Mouse (Mus musculus) CH12.LX (cell line): ENCODE measurements around the gene Chac1. TPM values are rescaled to one million over a fixed set of nuclear protein-coding genes. Genes with fewer than 3 reads are reported as not detected.

Source experiments
- DNase-seq: peaks from one replicate; pipeline ENCODE4 v3.0.0-alpha.2; 2013; ENCODE audit errors: extremely low read depth
- H3K27ac ChIP-seq: 2 replicates; pipeline ENCODE4 v1.5.1; 2012; ENCODE audit warnings: low read depth, mild to moderate bottlenecking, control low read depth, moderate library complexity; ENCODE audit not compliant: insufficient read depth
- H3K27me3 ChIP-seq: replicated peaks from 2 replicates; pipeline ENCODE3; 2012; ENCODE audit warnings: inconsistent platforms
- H3K36me3 ChIP-seq, 2 experiments: replicated peaks in 1 of 2; 2 replicates each; pipeline versions ENCODE3 to v1.6.1; 2012; ENCODE audit warnings: inconsistent platforms in 1 of 2, low read length in 1 of 2, mild to moderate bottlenecking in 1 of 2, mixed read lengths in 1 of 2, moderate library complexity in 1 of 2; ENCODE audit not compliant: control insufficient read depth in 1 of 2, insufficient read depth in 1 of 2
- H3K4me1 ChIP-seq, 2 experiments: 2 replicates each; pipeline ENCODE4 v1.6.1; 2012; ENCODE audit warnings: inconsistent platforms in 1 of 2, moderate library complexity in 1 of 2; ENCODE audit not compliant: insufficient read depth in 2 of 2, control insufficient read depth in 1 of 2
- H3K4me2 ChIP-seq: 2 replicates; pipeline ENCODE4 v1.6.1; 2012; ENCODE audit warnings: low read depth, mild to moderate bottlenecking, control low read depth; ENCODE audit not compliant: poor library complexity, insufficient read depth, severe bottlenecking
- H3K4me3 ChIP-seq, 3 experiments: fragments of 150-350 bp in 1 of 3; sonication (generic) in 1 of 3; replicated peaks in 1 of 3; 2 replicates each; pipeline versions ENCODE3 to v1.5.1; 2011 to 2012; ENCODE audit warnings: low read depth in 2 of 3, low read length in 2 of 3, mild to moderate bottlenecking in 2 of 3, moderate library complexity in 2 of 3, control low read depth in 1 of 3, improper control_type of control experiment in 1 of 3, inconsistent platforms in 1 of 3, mixed read lengths in 1 of 3; ENCODE audit not compliant: poor library complexity in 1 of 3
- H3K79me2 ChIP-seq: replicated peaks from 2 replicates; pipeline ENCODE4 v1.6.1; 2012; ENCODE audit warnings: mild to moderate bottlenecking, moderate library complexity; ENCODE audit not compliant: control insufficient read depth, poor library complexity, insufficient read depth, severe bottlenecking; ENCODE audit errors: extremely low read depth
- H3K9ac ChIP-seq: 2 replicates; pipeline ENCODE4 v1.6.1; 2012; ENCODE audit warnings: low read depth, mild to moderate bottlenecking, control low read depth, moderate library complexity; ENCODE audit not compliant: insufficient read depth
- H3K9me3 ChIP-seq: replicated peaks from 2 replicates; pipeline ENCODE3; 2012; ENCODE audit warnings: low read length, inconsistent platforms, mixed read lengths
- E2F4 ChIP-seq: IDR thresholded peaks from 2 replicates; pipeline ENCODE4 v1.6.1; 2011; ENCODE audit warnings: low read depth, low read length, improper control_type of control experiment; ENCODE audit not compliant: insufficient replicate concordance
- ELF1 ChIP-seq: IDR thresholded peaks from 2 replicates; pipeline ENCODE4 v1.6.1; 2014; ENCODE audit warnings: low read depth, mild to moderate bottlenecking, inconsistent platforms, low read length, improper control_type of control experiment
- EP300 ChIP-seq: IDR thresholded peaks from 2 replicates; pipeline ENCODE4 v1.6.1; 2011; ENCODE audit warnings: low read length, improper control_type of control experiment
- KAT2A ChIP-seq: IDR thresholded peaks from 2 replicates; pipeline ENCODE4 v1.6.1; 2012; ENCODE audit warnings: low read length, improper control_type of control experiment, inconsistent platforms; ENCODE audit not compliant: insufficient replicate concordance
- MAFK ChIP-seq: IDR thresholded peaks from 2 replicates; pipeline ENCODE4 v1.6.1; 2011; ENCODE audit warnings: low read length, improper control_type of control experiment; ENCODE audit not compliant: insufficient replicate concordance
- MAZ ChIP-seq: IDR thresholded peaks from 2 replicates; pipeline ENCODE4 v1.6.1; 2012; ENCODE audit warnings: low read depth, mild to moderate bottlenecking, inconsistent platforms, low read length, improper control_type of control experiment, moderate library complexity
- MXI1 ChIP-seq: IDR thresholded peaks from 2 replicates; pipeline ENCODE4 v1.6.1; 2011; ENCODE audit warnings: mild to moderate bottlenecking, low read depth, low read length, improper control_type of control experiment
- NELFE ChIP-seq: IDR thresholded peaks from 2 replicates; pipeline ENCODE4 v1.6.1; 2011; ENCODE audit warnings: low read depth, low read length, improper control_type of control experiment
- POLR2A ChIP-seq: IDR thresholded peaks from 2 replicates; pipeline ENCODE4 v1.6.1; 2011; ENCODE audit warnings: low read depth, mild to moderate bottlenecking, improper control_type of control experiment, low read length
- RCOR1 ChIP-seq: conservative IDR thresholded peaks from 2 replicates; pipeline ENCODE4 v1.6.1; 2012; ENCODE audit warnings: low read depth, mild to moderate bottlenecking, inconsistent platforms, low read length, improper control_type of control experiment
- SIN3A ChIP-seq: IDR thresholded peaks from 2 replicates; pipeline ENCODE4 v1.6.1; 2012; ENCODE audit warnings: low read length, improper control_type of control experiment, inconsistent platforms
- TBP ChIP-seq: conservative IDR thresholded peaks from 2 replicates; pipeline ENCODE4 v1.6.1; 2011; ENCODE audit warnings: low read depth, low read length, improper control_type of control experiment
- UBTF ChIP-seq: IDR thresholded peaks from 2 replicates; pipeline ENCODE4 v1.6.1; 2012; ENCODE audit warnings: low read depth, mild to moderate bottlenecking, inconsistent platforms, low read length, improper control_type of control experiment, moderate library complexity
- USF1 ChIP-seq: IDR thresholded peaks from 2 replicates; pipeline ENCODE4 v1.6.1; 2014; ENCODE audit warnings: low read depth, mild to moderate bottlenecking, inconsistent platforms, low read length, improper control_type of control experiment
- USF2 ChIP-seq: conservative IDR thresholded peaks from 2 replicates; pipeline ENCODE4 v1.6.1; 2011; ENCODE audit warnings: low read depth, low read length, improper control_type of control experiment
- ZC3H11A ChIP-seq: IDR thresholded peaks from 2 replicates; pipeline ENCODE4 v1.6.1; 2012; ENCODE audit warnings: low read depth, mild to moderate bottlenecking, inconsistent platforms, low read length, improper control_type of control experiment
- ZNF384 ChIP-seq: IDR thresholded peaks from 2 replicates; pipeline ENCODE4 v1.6.1; 2012; ENCODE audit warnings: low read depth, low read length, improper control_type of control experiment, inconsistent platforms
- dilution Hi-C: fragments of 300-500 bp; cut with MboI; formaldehyde crosslinking; loops from 2 replicates; pipeline ENCODE4 v1.14.3; 2020; ENCODE audit warnings: low sequenced_read_pairs; ENCODE audit not compliant: extremely low pct_unique_long_range_greater_than_20kb, extremely low pct_ligation_motif_present
- in situ Hi-C: fragments of 300-500 bp; cut with MboI; formaldehyde crosslinking; loops from 3 replicates; pipeline ENCODE4 v1.14.3; 2019; ENCODE audit warnings: low sequenced_read_pairs, low pct_ligation_motif_present, low pct_unique_long_range_greater_than_20kb, mixed read lengths
- polyA plus RNA-seq: library from polyadenylated mRNA; unstranded; fragments of >175 nt; gene quantifications from 2 replicates; pipeline ENCODE4 v1.2.1, GENCODE M21; 2012; ENCODE audit warnings: low read depth; ENCODE audit not compliant: insufficient read length
- total RNA-seq, 2 experiments: library from RNA; depleted of rRNA; stranded (reverse); fragments of 300-350 nt in 1 of 2; fragments of >200 nt in 1 of 2; gene quantifications; 2 replicates each; pipeline ENCODE4 v1.2.3; 2012 to 2014

Chac1 gene
- total and polyA plus RNA-seq, 3 experiments, result 33.4 to 95.6 (median 49.2) TPM

DNA sequence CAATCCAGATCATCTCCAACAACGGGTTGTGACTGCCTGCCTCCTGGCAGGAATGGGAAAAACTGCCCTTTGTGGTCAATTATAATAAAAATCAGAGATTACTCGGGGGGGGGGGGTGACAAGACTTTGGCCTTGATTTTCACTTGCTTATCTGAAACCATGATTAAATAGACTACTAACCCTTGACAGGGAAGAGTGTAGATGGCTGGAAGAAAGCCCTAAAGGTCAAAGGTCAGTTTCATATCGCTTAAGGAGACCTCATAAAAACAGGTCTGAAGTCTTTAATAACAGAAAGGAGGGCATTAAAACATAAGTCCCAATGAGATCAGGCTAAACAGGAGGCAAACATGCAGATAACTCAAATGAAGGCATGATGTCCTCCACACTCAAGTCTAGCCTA is 16.3 kb downstream of the Chac1 start:
- no peak overlapping the region for H3K9ac ChIP-seq
- no peak overlapping the region for H3K27ac ChIP-seq
- peaks cover 0 to 13% of the 10 kb centered on the region in 2 experiments; a peak in 2 of 4 replicates for H3K4me1 ChIP-seq
- H3K36me3 ChIP-seq, result peaks cover 11 to 46% of the 10 kb centered on the region in 2 experiments
- H3K4me3 ChIP-seq, result no peak overlapping the region
- TF ChIP-seq EP300 (no peak), SIN3A (no peak), MAZ (no peak), MAFK (no peak), NELFE (no peak), USF1 (no peak)
- no peaks in the 10 kb centered on the region for H3K9me3 ChIP-seq
- no peak for DNase-seq
- no peaks in the 10 kb centered on the region for H3K79me2 ChIP-seq
- in situ Hi-C loops, result no loop called here
- dilution Hi-C loops, result no loop called here
- no peak overlapping the region for H3K4me2 ChIP-seq
- H3K27me3 ChIP-seq, result no peaks in the 10 kb centered on the region

DNA sequence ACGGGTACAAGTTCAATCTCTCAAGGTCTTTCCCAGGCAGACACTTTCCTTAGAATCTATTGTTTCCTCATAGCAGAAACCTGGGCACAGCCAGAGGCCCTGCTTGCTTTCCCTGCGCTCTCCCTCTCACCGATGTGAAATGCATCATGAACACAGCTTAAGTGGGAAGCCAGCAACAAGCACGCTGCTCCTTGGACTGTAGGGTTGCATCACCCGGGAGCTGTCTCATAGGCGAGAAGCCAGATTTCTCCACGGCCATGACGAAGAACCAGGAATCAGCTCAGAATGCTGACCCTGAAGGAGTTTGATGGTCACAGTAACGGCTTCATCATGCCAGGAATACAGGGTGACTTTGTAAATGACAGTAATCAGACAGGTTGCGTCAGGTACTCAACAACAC is 19.1 kb downstream of the Chac1 start:
- no peak for TF ChIP-seq USF2
- no peak for TF ChIP-seq ELF1
- dilution Hi-C loops, result no loop called here
- H3K9me3 ChIP-seq, result no peaks in the 10 kb centered on the region
- no peak for DNase-seq
- H3K4me1 ChIP-seq, result no peaks in the 10 kb centered on the region
- no peak overlapping the region for H3K4me2 ChIP-seq
- H3K27me3 ChIP-seq, result no peaks in the 10 kb centered on the region
- no peaks in the 10 kb centered on the region for H3K79me2 ChIP-seq
- in situ Hi-C loops, result no loop called here
- no peak overlapping the region for H3K27ac ChIP-seq
- no peak overlapping the region for H3K4me3 ChIP-seq
- no peak overlapping the region for H3K9ac ChIP-seq
- H3K36me3 ChIP-seq, result peaks cover 35 to 68% of the 10 kb centered on the region in 2 experiments

DNA sequence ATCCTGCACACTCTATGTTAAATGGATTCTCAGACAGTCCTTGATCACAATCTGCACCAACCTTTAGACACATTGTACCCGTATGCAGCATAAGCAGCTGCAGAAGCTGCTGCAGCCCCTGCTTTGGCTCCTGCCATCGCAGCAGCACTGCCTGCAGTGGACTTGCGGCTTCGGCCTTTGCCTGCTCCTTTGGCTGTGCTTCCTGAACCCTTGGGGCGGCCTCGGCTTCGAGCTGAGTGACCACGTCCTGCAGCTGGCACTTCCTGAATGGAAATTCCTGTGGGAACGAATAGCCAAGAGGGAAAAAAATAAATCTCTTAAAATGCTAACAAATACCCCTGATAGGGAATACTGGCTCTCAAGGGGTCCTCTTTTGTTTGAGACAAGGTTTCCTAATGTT is 26.3 kb downstream of the Chac1 start:
- no peaks in the 10 kb centered on the region for H3K4me1 ChIP-seq
- no peaks in the 10 kb centered on the region for H3K27me3 ChIP-seq
- no peak overlapping the region for H3K27ac ChIP-seq
- H3K9me3 ChIP-seq, result no peaks in the 10 kb centered on the region
- DNase-seq, result no peak
- peaks cover 82 to 96% of the 10 kb centered on the region in 2 experiments for H3K36me3 ChIP-seq
- H3K79me2 ChIP-seq, result no peaks in the 10 kb centered on the region; the same call in 1 of the 2 replicates
- H3K4me3 ChIP-seq, result no peak overlapping the region
- dilution Hi-C loops, result no loop called here
- H3K4me2 ChIP-seq, result no peak overlapping the region
- TF ChIP-seq ELF1 (no peak), ZNF384 (no peak), MAZ (no peak), E2F4 (no peak), MXI1 (no peak), ZC3H11A (no peak), KAT2A (no peak), RCOR1 (no peak), MAFK (no peak), EP300 (no peak), POLR2A (no peak), SIN3A (no peak), TBP (no peak), UBTF (no peak)
- no peak overlapping the region for H3K9ac ChIP-seq
- in situ Hi-C loops, result no loop called here
